Mouse (Mus musculus): ENCODE data around the gene 2310011J03Rik. TPM values are rescaled to one million over a fixed set of nuclear protein-coding genes. Genes with fewer than 3 reads are reported as not detected.

Gene 2310011J03Rik
- polyA plus RNA-seq, 2 experiments: 45.1 to 46.1 TPM

DNA sequence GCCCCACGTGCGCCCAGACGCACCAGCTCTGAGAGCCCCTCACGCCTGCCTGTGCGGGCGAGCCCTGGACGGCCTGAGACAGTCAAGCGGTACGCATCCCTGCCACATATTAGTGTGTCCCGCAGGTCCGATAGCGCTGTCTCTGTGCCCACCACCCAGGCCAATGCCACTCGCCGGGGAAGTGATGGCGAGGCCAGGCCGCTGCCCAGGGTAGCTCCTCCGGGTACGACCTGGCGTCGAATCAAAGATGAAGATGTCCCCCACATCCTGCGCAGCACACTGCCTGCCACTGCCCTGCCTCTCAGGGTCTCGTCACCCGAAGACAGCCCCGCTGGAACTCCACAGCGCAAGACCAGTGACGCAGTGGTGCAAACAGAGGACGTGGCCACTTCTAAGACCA is 5.0 kb downstream of the 2310011J03Rik start:
- no peak overlapping the region for H3K27ac ChIP-seq (replicated peaks; ENCODE audit: low read depth, low read length)
- TF ChIP-seq POLR2A (IDR thresholded peaks at IDR 0.05; ENCODE audit: borderline replicate concordance, extremely low read depth, insufficient read depth, insufficient read length): no peak
- WGBS: 44% methylated on average over 27 of the region's 27 CpGs
- DNase-seq (ENCODE audit: low spot score) (no peak), ATAC-seq (ENCODE audit: low FRiP score, low read depth) (no peak)
- no peak overlapping the region for H3K9ac ChIP-seq (ENCODE audit: low read depth, low read length, severe bottlenecking)
- H3K36me3 ChIP-seq (ENCODE audit: control insufficient read depth, insufficient read depth, low read length): peaks cover 17% of the 10 kb centered on the region; the same call in 1 of the 2 replicates
- no peak overlapping the region for H3K4me2 ChIP-seq (replicated peaks; ENCODE audit: low read depth, low read length, severe bottlenecking)
- no peak overlapping the region for H3K4me3 ChIP-seq (replicated peaks; ENCODE audit: low read length)
- no peaks in the 10 kb centered on the region for H3K9me3 ChIP-seq (ENCODE audit: control insufficient read depth, low read length)
- H3K4me1 ChIP-seq (ENCODE audit: control insufficient read depth, insufficient read depth, low read length): 0 out of 2 replicates have a peak, but pooled peaks cover 3% of the 10 kb centered on the region
- peaks cover 67% of the 10 kb centered on the region for H3K27me3 ChIP-seq (ENCODE audit: control insufficient read depth, insufficient read depth, low read length)

DNA sequence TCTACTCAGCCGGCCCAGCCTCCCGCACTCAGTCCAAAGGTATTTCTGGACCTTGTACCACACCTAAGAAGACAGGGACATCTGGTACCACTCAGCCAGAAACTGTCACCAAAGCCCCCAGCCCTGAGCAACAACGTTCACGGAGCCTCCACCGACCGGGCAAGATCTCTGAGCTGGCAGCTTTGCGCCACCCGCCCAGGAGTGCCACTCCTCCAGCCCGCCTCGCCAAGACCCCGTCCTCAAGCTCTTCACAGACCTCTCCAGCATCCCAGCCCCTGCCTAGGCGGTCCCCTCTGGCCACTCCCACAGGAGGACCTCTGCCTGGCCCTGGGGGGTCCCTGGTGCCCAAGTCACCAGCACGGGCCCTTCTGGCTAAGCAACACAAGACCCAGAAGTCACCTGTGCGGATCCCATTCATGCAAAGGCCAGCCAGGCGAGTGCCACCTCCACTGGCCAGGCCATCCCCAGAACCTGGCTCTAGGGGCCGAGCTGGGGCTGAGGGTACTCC is 5.8 kb downstream of the 2310011J03Rik start:
- Histone ChIP-seq H3K9me3 (ENCODE audit: control insufficient read depth, low read length) (no peaks in the 10 kb centered on the region), H3K4me2 (replicated peaks; ENCODE audit: low read depth, low read length, severe bottlenecking) (no peak overlapping the region), H3K4me3 (replicated peaks; ENCODE audit: low read length) (no peak overlapping the region), H3K4me1 (ENCODE audit: control insufficient read depth, insufficient read depth, low read length) (0 out of 2 replicates have a peak, but pooled peaks cover 3% of the 10 kb centered on the region), H3K27ac (replicated peaks; ENCODE audit: low read depth, low read length) (no peak overlapping the region), H3K9ac (ENCODE audit: low read depth, low read length, severe bottlenecking) (no peak overlapping the region), H3K27me3 (ENCODE audit: control insufficient read depth, insufficient read depth, low read length) (peaks cover 69% of the 10 kb centered on the region), H3K36me3 (ENCODE audit: control insufficient read depth, insufficient read depth, low read length) (peaks cover 17% of the 10 kb centered on the region; the same call in 1 of the 2 replicates)
- ATAC-seq (ENCODE audit: low FRiP score, low read depth): no peak
- no peak for DNase-seq (ENCODE audit: low spot score)
- 43% methylated on average over 16 of the region's 16 CpGs for WGBS
- TF ChIP-seq POLR2A (IDR thresholded peaks at IDR 0.05; ENCODE audit: borderline replicate concordance, extremely low read depth, insufficient read depth, insufficient read length): no peak

- peaks cover 69% of the 10 kb centered on the region for H3K27me3 ChIP-seq (ENCODE audit: control insufficient read depth, insufficient read depth, low read length)
- H3K4me3 ChIP-seq (replicated peaks; ENCODE audit: low read length): no peak overlapping the region
- H3K9me3 ChIP-seq (ENCODE audit: control insufficient read depth, low read length): no peaks in the 10 kb centered on the region
- H3K27ac ChIP-seq (replicated peaks; ENCODE audit: low read depth, low read length): no peak overlapping the region
- 46% methylated on average over 19 of the region's 20 CpGs for whole genome bisulfite sequencing
- H3K4me2 ChIP-seq (replicated peaks; ENCODE audit: low read depth, low read length, severe bottlenecking): no peak overlapping the region
- DNase-seq (ENCODE audit: low spot score) (no peak), ATAC-seq (ENCODE audit: low FRiP score, low read depth) (no peak)
- H3K4me1 ChIP-seq (ENCODE audit: control insufficient read depth, insufficient read depth, low read length): no peaks in the 10 kb centered on the region
- no peak for TF ChIP-seq POLR2A (IDR thresholded peaks at IDR 0.05; ENCODE audit: borderline replicate concordance, extremely low read depth, insufficient read depth, insufficient read length)
- H3K36me3 ChIP-seq (ENCODE audit: control insufficient read depth, insufficient read depth, low read length): peaks cover 13% of the 10 kb centered on the region; the same call in 1 of the 2 replicates
- no peak overlapping the region for H3K9ac ChIP-seq (ENCODE audit: low read depth, low read length, severe bottlenecking)
Observed at GRCm38 (mm10) chr10:80313627-80314201, 6.6 kb downstream of the 2310011J03Rik start.

GRCm38 (mm10) chr10:80312586-80313504 is 7.5 kb downstream of the 2310011J03Rik start:
- WGBS: 63% methylated on average over 52 of the region's 54 CpGs
- no peaks in the 10 kb centered on the region for H3K9me3 ChIP-seq (ENCODE audit: control insufficient read depth, low read length)
- H3K27me3 ChIP-seq (ENCODE audit: control insufficient read depth, insufficient read depth, low read length): peaks cover 69% of the 10 kb centered on the region
- DNase-seq (ENCODE audit: low spot score): no peak
- H3K4me2 ChIP-seq (replicated peaks; ENCODE audit: low read depth, low read length, severe bottlenecking): no peak overlapping the region
- H3K4me3 ChIP-seq (replicated peaks; ENCODE audit: low read length): no peak overlapping the region
- no peaks in the 10 kb centered on the region for H3K4me1 ChIP-seq (ENCODE audit: control insufficient read depth, insufficient read depth, low read length)
- 0 out of 2 replicates have a peak, but pooled peaks cover 5% of the 10 kb centered on the region for H3K36me3 ChIP-seq (ENCODE audit: control insufficient read depth, insufficient read depth, low read length)
- TF ChIP-seq POLR2A (IDR thresholded peaks at IDR 0.05; ENCODE audit: borderline replicate concordance, extremely low read depth, insufficient read depth, insufficient read length): no peak
- no peak overlapping the region for H3K27ac ChIP-seq (replicated peaks; ENCODE audit: low read depth, low read length)
- H3K9ac ChIP-seq (ENCODE audit: low read depth, low read length, severe bottlenecking): no peak overlapping the region
- no peak for ATAC-seq (ENCODE audit: low FRiP score, low read depth)

DNA sequence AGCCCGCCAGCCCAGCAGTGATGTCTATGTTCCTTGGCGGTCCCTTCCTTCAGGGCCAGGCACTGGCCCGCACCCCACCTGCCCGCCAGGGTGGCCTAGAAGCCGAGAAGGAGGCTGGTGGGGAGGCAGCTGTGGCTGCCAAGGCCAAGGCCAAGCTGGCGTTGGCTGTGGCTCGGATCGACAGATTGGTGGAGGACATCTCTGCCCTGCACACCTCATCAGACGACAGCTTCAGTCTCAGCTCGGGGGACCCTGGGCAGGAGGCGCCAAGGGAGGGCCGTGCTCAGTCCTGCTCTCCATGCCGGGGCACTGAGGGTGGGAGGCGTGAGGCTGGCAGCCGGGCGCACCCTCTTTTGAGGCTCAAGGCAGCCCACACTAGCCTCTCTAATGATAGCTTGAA is 8.8 kb downstream of the 2310011J03Rik start:
- 78% methylated on average over 16 of the region's 16 CpGs for WGBS

More for the DNA sequence above, 8.8 kb downstream of the 2310011J03Rik start:
- Histone ChIP-seq H3K4me1 (ENCODE audit: control insufficient read depth, insufficient read depth, low read length) (no peaks in the 10 kb centered on the region), H3K9ac (ENCODE audit: low read depth, low read length, severe bottlenecking) (no peak overlapping the region), H3K27me3 (ENCODE audit: control insufficient read depth, insufficient read depth, low read length) (peaks cover 62% of the 10 kb centered on the region), H3K4me3 (replicated peaks; ENCODE audit: low read length) (no peak overlapping the region), H3K27ac (replicated peaks; ENCODE audit: low read depth, low read length) (no peak overlapping the region), H3K36me3 (ENCODE audit: control insufficient read depth, insufficient read depth, low read length) (no peaks in the 10 kb centered on the region), H3K4me2 (replicated peaks; ENCODE audit: low read depth, low read length, severe bottlenecking) (no peak overlapping the region), H3K9me3 (ENCODE audit: control insufficient read depth, low read length) (no peaks in the 10 kb centered on the region)
- TF ChIP-seq POLR2A (IDR thresholded peaks at IDR 0.05; ENCODE audit: borderline replicate concordance, extremely low read depth, insufficient read depth, insufficient read length): no peak
- DNase-seq (ENCODE audit: low spot score) (no peak), ATAC-seq (ENCODE audit: low FRiP score, low read depth) (no peak)

Data from limb, embryonic 14.5 days (tissue).